Mouse (Mus musculus) thymus, adult 2 months (tissue): ENCODE results near the gene Gadd45g.

Source experiments
- CTCF ChIP-seq: fragments of 200-500 bp; IDR thresholded peaks from 2 replicates; pipeline ENCODE4 v1.5.1; 2012; ENCODE audit warnings: mild to moderate bottlenecking, control low read depth, low read length, moderate library complexity, borderline replicate concordance; ENCODE audit not compliant: control insufficient read depth, poor library complexity, insufficient read depth; ENCODE audit errors: extremely low read depth
- POLR2A ChIP-seq: fragments of 200-500 bp; IDR thresholded peaks from 2 replicates; pipeline ENCODE4 v1.6.1; 2012; ENCODE audit warnings: mild to moderate bottlenecking, low read length, control low read depth, moderate library complexity; ENCODE audit not compliant: control insufficient read depth, poor library complexity, insufficient read depth; ENCODE audit errors: extremely low read depth

- TF ChIP-seq POLR2A, result no peak
- no peak for TF ChIP-seq CTCF
These were observed 35.7 kb downstream of the Gadd45g start for GRCm38 (mm10) chr13:51882218-51882617.
